Mouse (Mus musculus): Measurements from ENCODE around the gene Rcbtb1.

DNA sequence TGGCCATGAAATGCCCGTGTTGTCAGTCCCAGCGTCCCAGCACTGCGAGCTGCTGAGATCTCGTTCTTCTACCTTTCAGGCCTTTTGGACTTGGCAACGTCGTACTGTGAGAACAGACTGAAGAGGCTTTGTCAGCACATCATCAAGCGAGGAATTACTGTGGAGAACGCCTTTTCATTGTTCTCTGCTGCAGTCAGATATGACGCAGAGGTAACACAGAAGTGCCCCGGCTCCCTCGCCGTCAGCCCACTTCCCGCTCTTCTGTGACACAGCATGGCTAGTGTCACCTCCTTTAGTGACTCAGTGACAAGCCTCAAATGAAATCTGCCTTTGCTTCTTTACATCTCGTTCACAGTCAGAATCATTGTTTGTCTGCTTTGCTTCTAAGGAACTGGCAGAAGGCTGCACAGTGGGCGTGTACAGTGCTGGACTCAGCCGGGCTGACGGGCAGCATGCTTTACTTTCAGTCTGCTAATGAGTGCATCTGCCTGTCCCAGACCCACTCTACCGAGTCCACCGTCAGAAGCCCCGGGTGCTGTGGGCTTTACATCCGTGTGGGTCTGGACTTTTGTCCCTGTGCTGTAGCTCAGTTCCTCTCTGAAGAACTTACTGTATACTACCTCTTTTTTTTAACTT lies 29.4 kb downstream of the Rcbtb1 start:
- TF ChIP-seq MAFK (IDR thresholded peaks at IDR 0.05; ENCODE audit: insufficient replicate concordance, low read length) (no peak), RCOR1 (conservative IDR thresholded peaks at IDR 0.05; ENCODE audit: low read depth, low read length) (no peak), ELF1 (IDR thresholded peaks at IDR 0.05; ENCODE audit: low read depth, low read length) (no peak), POLR2A (IDR thresholded peaks at IDR 0.05; ENCODE audit: low read depth, low read length) (no peak), ZKSCAN1 (IDR thresholded peaks at IDR 0.05; ENCODE audit: borderline replicate concordance, low read depth, low read length) (no peak)

Data from CH12.LX (cell line).